Mouse (Mus musculus): ENCODE measurements around the gene Myb. TPM values are rescaled to one million over a fixed set of nuclear protein-coding genes. Genes with fewer than 3 reads are reported as not detected.

Myb gene
- polyA plus RNA-seq, 1 experiment from 2014 or later, result 7.7 TPM

GRCm38 (mm10) chr10:21196646-21197116 lies 35.9 kb upstream of the Myb start:
- H3K4me3 ChIP-seq (ENCODE audit: low read depth, low read length), result no peak overlapping the region
- no peak for ATAC-seq (ENCODE audit: low read depth)
- H3K27me3 ChIP-seq (replicated peaks; ENCODE audit: control insufficient read depth, insufficient read depth, low read length), result no peaks in the 10 kb centered on the region
- H3K4me1 ChIP-seq (ENCODE audit: control insufficient read depth, insufficient read depth, low read length), result 0 out of 2 replicates have a peak, but pooled peaks cover 3% of the 10 kb centered on the region
- H3K27ac ChIP-seq (replicated peaks; ENCODE audit: low read depth, low read length), result no peak overlapping the region
- H3K9ac ChIP-seq (ENCODE audit: low read depth, low read length), result no peak overlapping the region
- no peaks in the 10 kb centered on the region for H3K9me3 ChIP-seq (ENCODE audit: control insufficient read depth, low read length)
- WGBS, result 88% methylated on average over 8 of the region's 8 CpGs
- H3K36me3 ChIP-seq (ENCODE audit: control insufficient read depth, insufficient read depth, low read length), result no peaks in the 10 kb centered on the region
- no peak for DNase-seq (ENCODE audit: low spot score)
- no peak overlapping the region for H3K4me2 ChIP-seq (ENCODE audit: low read depth, low read length)

DNA sequence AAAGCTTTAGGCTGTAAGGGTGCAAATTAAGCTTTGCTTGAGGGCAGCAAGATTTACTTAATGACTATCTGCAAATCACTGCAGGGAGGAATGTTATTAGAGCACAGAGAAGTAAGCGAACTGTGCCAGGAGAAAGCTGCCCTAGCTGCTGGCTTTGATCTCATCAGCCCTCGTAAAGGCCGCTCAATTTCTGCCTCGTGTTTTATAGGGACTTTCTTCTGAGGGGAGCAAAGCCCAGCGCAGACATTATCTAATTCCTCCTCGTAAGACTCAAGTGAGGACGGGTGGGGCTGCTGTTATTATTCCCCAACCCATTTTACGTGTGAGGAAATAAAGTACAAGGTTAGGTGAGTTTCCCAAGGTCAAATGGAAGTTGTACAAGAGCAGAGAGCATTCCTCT lies 34.8 kb upstream of the Myb start:
- Histone ChIP-seq H3K27me3 (replicated peaks; ENCODE audit: control insufficient read depth, insufficient read depth, low read length) (no peaks in the 10 kb centered on the region), H3K27ac (replicated peaks; ENCODE audit: low read depth, low read length) (no peak overlapping the region), H3K36me3 (ENCODE audit: control insufficient read depth, insufficient read depth, low read length) (no peaks in the 10 kb centered on the region), H3K4me1 (ENCODE audit: control insufficient read depth, insufficient read depth, low read length) (0 out of 2 replicates have a peak, but pooled peaks cover 3% of the 10 kb centered on the region), H3K9me3 (ENCODE audit: control insufficient read depth, low read length) (no peaks in the 10 kb centered on the region), H3K9ac (ENCODE audit: low read depth, low read length) (no peak overlapping the region), H3K4me2 (ENCODE audit: low read depth, low read length) (no peak overlapping the region), H3K4me3 (ENCODE audit: low read depth, low read length) (no peak overlapping the region)
- whole genome bisulfite sequencing, result 43% methylated on average over 8 of the region's 8 CpGs
- peak; percentile 11 for DNase-seq (ENCODE audit: low spot score)
- no peak for ATAC-seq (ENCODE audit: low read depth)

DNA sequence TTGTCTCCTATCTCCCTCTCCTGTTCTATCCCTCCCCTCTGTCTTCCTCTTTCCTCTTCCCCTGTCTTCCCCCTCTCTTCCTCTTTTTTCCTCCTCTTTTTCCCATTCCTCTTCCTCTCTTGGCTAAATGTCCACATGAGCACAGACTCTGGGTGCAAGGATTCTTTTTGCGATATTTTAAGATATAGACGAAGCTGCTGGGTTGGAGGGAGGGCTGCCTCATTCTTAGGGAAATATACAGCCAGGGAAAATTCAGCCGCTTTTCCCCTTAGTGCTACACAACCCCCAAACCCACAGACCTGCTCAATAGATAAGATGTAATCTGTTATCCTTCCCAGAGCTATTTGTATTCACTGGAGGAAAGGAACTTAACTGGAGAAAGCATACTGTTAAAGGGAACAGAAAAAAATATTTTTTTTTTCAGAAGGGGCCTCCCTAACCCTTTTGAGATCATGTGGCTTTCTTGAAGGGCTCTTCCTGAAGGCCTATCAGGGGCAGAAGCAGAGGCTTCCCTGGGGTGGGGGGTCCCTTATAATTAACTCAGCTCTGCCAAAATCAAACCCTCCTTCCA lies 33.2 kb upstream of the Myb start:
- Histone ChIP-seq H3K4me2 (ENCODE audit: low read depth, low read length) (no peak overlapping the region), H3K4me3 (ENCODE audit: low read depth, low read length) (no peak overlapping the region), H3K27me3 (replicated peaks; ENCODE audit: control insufficient read depth, insufficient read depth, low read length) (no peaks in the 10 kb centered on the region), H3K36me3 (ENCODE audit: control insufficient read depth, insufficient read depth, low read length) (no peaks in the 10 kb centered on the region), H3K9me3 (ENCODE audit: control insufficient read depth, low read length) (no peaks in the 10 kb centered on the region), H3K4me1 (ENCODE audit: control insufficient read depth, insufficient read depth, low read length) (0 out of 2 replicates have a peak, but pooled peaks cover 3% of the 10 kb centered on the region), H3K27ac (replicated peaks; ENCODE audit: low read depth, low read length) (no peak overlapping the region), H3K9ac (ENCODE audit: low read depth, low read length) (no peak overlapping the region)
- ATAC-seq (ENCODE audit: low read depth), result no peak
- WGBS, result 55% methylated on average over 3 of the region's 3 CpGs
- DNase-seq (ENCODE audit: low spot score), result no peak

DNA sequence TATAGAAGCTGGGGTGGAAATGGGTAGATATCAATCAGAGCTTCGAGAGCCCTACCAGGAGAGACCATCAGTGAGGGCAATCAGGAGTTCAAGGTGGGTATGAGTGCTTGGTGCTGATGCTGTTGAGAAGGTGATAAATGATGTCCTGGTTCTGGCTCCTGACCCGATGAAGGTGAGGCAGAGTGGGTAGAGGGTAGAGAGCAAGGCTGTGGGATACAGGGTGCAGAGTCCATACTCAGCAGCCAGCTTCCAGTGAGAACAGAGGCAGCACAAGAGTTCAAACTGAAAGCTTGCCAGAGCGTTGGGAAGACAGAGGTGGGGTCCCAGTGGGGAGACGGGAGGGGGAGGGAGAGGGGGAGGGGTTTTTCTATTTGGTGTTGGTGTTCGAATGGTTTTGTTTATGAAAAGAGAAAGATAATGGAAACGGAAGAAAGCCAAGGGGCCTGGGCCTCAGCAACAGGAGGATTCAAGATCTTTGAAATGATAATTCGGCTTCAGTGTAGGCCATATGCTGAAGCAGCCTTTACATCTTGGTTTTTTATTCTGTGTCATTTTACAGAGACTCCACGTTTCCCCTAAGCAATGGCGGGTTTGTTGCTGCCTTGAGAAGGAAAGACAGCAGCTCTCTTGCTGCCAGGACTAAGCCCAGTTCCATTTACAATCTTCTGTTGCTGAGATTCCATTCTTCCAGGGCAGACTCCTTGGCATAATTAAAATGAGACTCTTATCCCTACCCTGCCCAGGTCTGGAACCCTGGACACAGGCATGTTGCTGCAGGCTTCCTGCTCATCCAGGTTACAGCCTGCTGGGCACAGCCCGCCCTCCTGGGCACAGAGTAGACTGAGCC lies 32.5 kb upstream of the Myb start:
- H3K36me3 ChIP-seq (ENCODE audit: control insufficient read depth, insufficient read depth, low read length), result no peaks in the 10 kb centered on the region
- no peak overlapping the region for H3K27ac ChIP-seq (replicated peaks; ENCODE audit: low read depth, low read length)
- H3K4me2 ChIP-seq (ENCODE audit: low read depth, low read length), result no peak overlapping the region
- H3K9me3 ChIP-seq (ENCODE audit: control insufficient read depth, low read length), result no peaks in the 10 kb centered on the region
- 0 out of 2 replicates have a peak, but pooled peaks cover 3% of the 10 kb centered on the region for H3K4me1 ChIP-seq (ENCODE audit: control insufficient read depth, insufficient read depth, low read length)
- H3K4me3 ChIP-seq (ENCODE audit: low read depth, low read length), result no peak overlapping the region
- ATAC-seq (ENCODE audit: low read depth) (no peak), DNase-seq (ENCODE audit: low spot score) (no peak)
- no peak overlapping the region for H3K9ac ChIP-seq (ENCODE audit: low read depth, low read length)
- H3K27me3 ChIP-seq (replicated peaks; ENCODE audit: control insufficient read depth, insufficient read depth, low read length), result no peaks in the 10 kb centered on the region
- 40% methylated on average over 10 of the region's 10 CpGs for WGBS

DNA sequence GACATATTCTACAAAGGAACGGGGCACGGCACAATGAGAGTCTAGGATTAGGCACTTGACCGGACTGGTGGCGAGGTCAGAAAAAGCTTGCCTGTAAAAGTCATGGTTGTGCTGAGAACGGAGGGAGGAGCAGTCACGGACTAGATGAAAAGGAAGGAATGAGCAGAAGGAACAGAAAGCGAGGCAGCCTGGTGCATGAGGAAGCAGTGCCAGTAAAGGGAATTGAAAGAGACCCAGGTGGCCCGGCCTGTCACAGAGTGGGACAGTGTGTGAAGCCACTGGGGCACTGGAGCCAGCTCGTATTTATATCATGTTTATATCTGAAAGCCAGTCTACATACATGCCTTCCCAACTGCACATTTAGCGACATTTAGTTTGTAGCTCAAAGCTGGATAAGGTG lies 31.7 kb upstream of the Myb start:
- no peak overlapping the region for H3K27ac ChIP-seq (replicated peaks; ENCODE audit: low read depth, low read length)
- no peak overlapping the region for H3K9ac ChIP-seq (ENCODE audit: low read depth, low read length)
- no peaks in the 10 kb centered on the region for H3K36me3 ChIP-seq (ENCODE audit: control insufficient read depth, insufficient read depth, low read length)
- ATAC-seq (ENCODE audit: low read depth), result no peak
- H3K27me3 ChIP-seq (replicated peaks; ENCODE audit: control insufficient read depth, insufficient read depth, low read length), result no peaks in the 10 kb centered on the region
- 0 out of 2 replicates have a peak, but pooled peaks cover 3% of the 10 kb centered on the region for H3K4me1 ChIP-seq (ENCODE audit: control insufficient read depth, insufficient read depth, low read length)
- no peak overlapping the region for H3K4me3 ChIP-seq (ENCODE audit: low read depth, low read length)
- WGBS, result 71% methylated on average over 10 of the region's 10 CpGs
- H3K9me3 ChIP-seq (ENCODE audit: control insufficient read depth, low read length), result no peaks in the 10 kb centered on the region
- H3K4me2 ChIP-seq (ENCODE audit: low read depth, low read length), result no peak overlapping the region
- DNase-seq (ENCODE audit: low spot score), result no peak

- Histone ChIP-seq H3K36me3 (ENCODE audit: control insufficient read depth, insufficient read depth, low read length) (no peaks in the 10 kb centered on the region), H3K9me3 (ENCODE audit: control insufficient read depth, low read length) (no peaks in the 10 kb centered on the region), H3K9ac (ENCODE audit: low read depth, low read length) (no peak overlapping the region), H3K4me3 (ENCODE audit: low read depth, low read length) (no peak overlapping the region), H3K4me2 (ENCODE audit: low read depth, low read length) (no peak overlapping the region), H3K27me3 (replicated peaks; ENCODE audit: control insufficient read depth, insufficient read depth, low read length) (no peaks in the 10 kb centered on the region), H3K27ac (replicated peaks; ENCODE audit: low read depth, low read length) (no peak overlapping the region), H3K4me1 (ENCODE audit: control insufficient read depth, insufficient read depth, low read length) (0 out of 2 replicates have a peak, but pooled peaks cover 3% of the 10 kb centered on the region)
- ATAC-seq (ENCODE audit: low read depth), result no peak
- 85% methylated on average over 9 of the region's 9 CpGs for WGBS
- no peak for DNase-seq (ENCODE audit: low spot score)
Measured at GRCm38 (mm10) chr10:21189756-21190397, 29.1 kb upstream of the Myb start.

- Histone ChIP-seq H3K27ac (replicated peaks; ENCODE audit: low read depth, low read length) (no peak overlapping the region), H3K4me1 (ENCODE audit: control insufficient read depth, insufficient read depth, low read length) (no peaks in the 10 kb centered on the region), H3K36me3 (ENCODE audit: control insufficient read depth, insufficient read depth, low read length) (no peaks in the 10 kb centered on the region), H3K4me2 (ENCODE audit: low read depth, low read length) (peak overlapping the region; percentile 59), H3K9ac (ENCODE audit: low read depth, low read length) (peak overlapping the region; percentile 34; the same call in 1 of the 2 replicates), H3K4me3 (ENCODE audit: low read depth, low read length) (peak overlapping the region; percentile 37), H3K27me3 (replicated peaks; ENCODE audit: control insufficient read depth, insufficient read depth, low read length) (no peaks in the 10 kb centered on the region), H3K9me3 (ENCODE audit: control insufficient read depth, low read length) (no peaks in the 10 kb centered on the region)
- DNase-seq (ENCODE audit: low spot score), result no peak
- 0 out of 2 replicates have a peak, but pooled peaks have one; percentile 41 for ATAC-seq (ENCODE audit: low read depth)
- WGBS, result 25% methylated on average over 8 of the region's 8 CpGs
Measured at GRCm38 (mm10) chr10:21189275-21189601, 28.5 kb upstream of the Myb start.

DNA sequence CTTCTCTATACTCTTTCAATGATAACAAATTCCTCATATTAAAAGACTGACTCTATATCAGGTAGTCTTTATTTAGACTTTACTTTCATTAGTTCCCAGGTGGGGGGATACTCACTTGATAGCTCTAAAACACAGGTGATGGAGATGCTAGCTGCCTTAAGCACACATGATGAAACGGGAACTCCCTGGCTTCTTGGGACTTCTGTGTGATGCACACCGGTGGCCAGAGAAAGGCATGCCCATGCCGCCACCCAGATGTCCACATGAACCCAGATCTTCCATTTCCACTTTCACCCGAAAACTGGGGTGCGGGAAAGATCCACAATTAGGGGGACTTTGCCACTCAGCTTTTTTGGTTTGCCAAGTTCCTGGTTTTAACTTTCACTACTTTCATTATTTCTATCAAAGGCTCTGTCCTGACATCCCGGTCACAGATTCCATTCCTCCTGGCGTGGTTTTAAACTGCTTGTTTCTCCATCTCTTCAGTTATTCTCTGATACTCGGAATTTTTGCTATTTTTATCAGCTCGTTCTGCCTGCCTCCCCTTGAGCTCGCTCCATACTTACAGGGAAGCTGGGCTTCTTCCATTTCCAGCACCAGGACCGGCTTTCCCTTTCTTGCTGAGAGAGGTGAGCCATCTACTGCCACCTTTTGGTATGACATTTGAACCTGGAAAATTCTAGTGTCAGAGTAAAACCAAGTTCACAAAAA lies 27.9 kb upstream of the Myb start:
- H3K36me3 ChIP-seq (ENCODE audit: control insufficient read depth, insufficient read depth, low read length), result no peaks in the 10 kb centered on the region
- peak; percentile 87 for DNase-seq (ENCODE audit: low spot score)
- no peaks in the 10 kb centered on the region for H3K9me3 ChIP-seq (ENCODE audit: control insufficient read depth, low read length)
- 0 out of 2 replicates have a peak, but pooled peaks have one; percentile 67 for ATAC-seq (ENCODE audit: low read depth)
- H3K9ac ChIP-seq (ENCODE audit: low read depth, low read length), result peak overlapping the region; percentile 58
- no peaks in the 10 kb centered on the region for H3K27me3 ChIP-seq (replicated peaks; ENCODE audit: control insufficient read depth, insufficient read depth, low read length)
- peak overlapping the region; percentile 37 for H3K4me3 ChIP-seq (ENCODE audit: low read depth, low read length)
- WGBS, result 22% methylated on average over 11 of the region's 11 CpGs
- H3K4me1 ChIP-seq (ENCODE audit: control insufficient read depth, insufficient read depth, low read length), result no peaks in the 10 kb centered on the region
- H3K4me2 ChIP-seq (ENCODE audit: low read depth, low read length), result peak overlapping the region; percentile 59
- H3K27ac ChIP-seq (replicated peaks; ENCODE audit: low read depth, low read length), result no peak overlapping the region
